Mouse (Mus musculus): ENCODE measurements around the gene Tent5a. TPM values are rescaled to one million over a fixed set of nuclear protein-coding genes. Genes with fewer than 3 reads are reported as not detected.

Gene Tent5a
- polyA plus RNA-seq, 1 experiment: 0.78 TPM

- Histone ChIP-seq H3K27me3 (ENCODE audit: control insufficient read depth, insufficient read depth, insufficient read length) (no peaks in the 10 kb centered on the region), H3K4me3 (peak overlapping the region; percentile 78)
- no peak for TF ChIP-seq CEBPB (IDR thresholded peaks at IDR 0.05; ENCODE audit: insufficient read depth, poor library complexity, severe bottlenecking)
- no peak for TF ChIP-seq E2F4 (IDR thresholded peaks at IDR 0.05; ENCODE audit: insufficient read depth)
- no peak for TF ChIP-seq MAX (IDR thresholded peaks at IDR 0.05; ENCODE audit: low read depth)
- no peak for TF ChIP-seq TCF3 (IDR thresholded peaks at IDR 0.05; ENCODE audit: insufficient read length, low read depth)
- no peak for TF ChIP-seq MYOD1 (IDR thresholded peaks at IDR 0.05; ENCODE audit: control insufficient read depth in 1 of 3, insufficient read length in 2 of 3, low read depth in 2 of 3)
- no peak for TF ChIP-seq USF1 (IDR thresholded peaks at IDR 0.05; ENCODE audit: low read depth)
- TF ChIP-seq TCF12 (IDR thresholded peaks at IDR 0.05; ENCODE audit: insufficient read depth, poor library complexity, severe bottlenecking): no peak
- TF ChIP-seq MYOG (IDR thresholded peaks at IDR 0.05; ENCODE audit: control insufficient read depth in 1 of 3, insufficient read depth in 1 of 3, insufficient read length in 2 of 3, low read depth in 2 of 3): no peak
- no peak for TF ChIP-seq POLR2AphosphoS2 (IDR thresholded peaks at IDR 0.05; ENCODE audit: insufficient read length, low read depth)
- no peak for TF ChIP-seq POLR2A (IDR thresholded peaks at IDR 0.05; ENCODE audit: insufficient read length, low read depth)
- TF ChIP-seq REST (IDR thresholded peaks at IDR 0.05; ENCODE audit: insufficient read depth, insufficient read length): no peak
- TF ChIP-seq SRF (IDR thresholded peaks at IDR 0.05; ENCODE audit: control insufficient read depth, insufficient read length, low read depth): no peak
Observed at GRCm38 (mm10) chr9:85328259-85328658, 1.1 kb upstream of the Tent5a start.

GRCm38 (mm10) chr9:85326292-85327241 lies 581 bp downstream of the Tent5a start:
- no peaks in the 10 kb centered on the region for H3K36me3 ChIP-seq (ENCODE audit: control insufficient read depth, insufficient read depth)
- peak overlapping the region; percentile 81 for H3K4me2 ChIP-seq (ENCODE audit: low read depth)
- H3K4me3 ChIP-seq: peak overlapping the region; percentile 78
- H3K79me2 ChIP-seq (ENCODE audit: control insufficient read depth, insufficient read depth): no peaks in the 10 kb centered on the region
- no peaks in the 10 kb centered on the region for H3K27me3 ChIP-seq (ENCODE audit: control insufficient read depth, insufficient read depth, insufficient read length)
- TF ChIP-seq REST (IDR thresholded peaks at IDR 0.05; ENCODE audit: insufficient read depth, insufficient read length): no peak
- 0 out of 2 replicates have a peak, but pooled peaks have one; percentile 52 for TF ChIP-seq CEBPB (IDR thresholded peaks at IDR 0.05; ENCODE audit: insufficient read depth, poor library complexity, severe bottlenecking)
- TF ChIP-seq E2F4 (IDR thresholded peaks at IDR 0.05; ENCODE audit: insufficient read depth): no peak
- TF ChIP-seq MYOD1 (IDR thresholded peaks at IDR 0.05; ENCODE audit: control insufficient read depth in 1 of 3, insufficient read length in 2 of 3, low read depth in 2 of 3): peak in 1 of 3 experiments; percentile 13
- peak overlapping the region; percentile 40 for H3ac ChIP-seq (ENCODE audit: control insufficient read depth, insufficient read length)

More at GRCm38 (mm10) chr9:85328259-85328658, 1.1 kb upstream of the Tent5a start:
- Histone ChIP-seq H3ac (ENCODE audit: control insufficient read depth, insufficient read length) (peak overlapping the region; percentile 40), H3K36me3 (ENCODE audit: control insufficient read depth, insufficient read depth) (no peaks in the 10 kb centered on the region), H3K79me2 (ENCODE audit: control insufficient read depth, insufficient read depth) (no peaks in the 10 kb centered on the region), H3K4me2 (ENCODE audit: low read depth) (peak overlapping the region; percentile 81)

- H3K27me3 ChIP-seq (ENCODE audit: control insufficient read depth, insufficient read depth, insufficient read length): no peaks in the 10 kb centered on the region
- H3K4me2 ChIP-seq (ENCODE audit: low read depth): peak overlapping the region; percentile 81
- no peaks in the 10 kb centered on the region for H3K36me3 ChIP-seq (ENCODE audit: control insufficient read depth, insufficient read depth)
- H3ac ChIP-seq (ENCODE audit: control insufficient read depth, insufficient read length): no peak overlapping the region
- H3K79me2 ChIP-seq (ENCODE audit: control insufficient read depth, insufficient read depth): no peaks in the 10 kb centered on the region
- TF ChIP-seq CEBPB (IDR thresholded peaks at IDR 0.05; ENCODE audit: insufficient read depth, poor library complexity, severe bottlenecking) (no peak), MYOD1 (IDR thresholded peaks at IDR 0.05; ENCODE audit: control insufficient read depth in 1 of 3, insufficient read length in 2 of 3, low read depth in 2 of 3) (no peak), SRF (IDR thresholded peaks at IDR 0.05; ENCODE audit: control insufficient read depth, insufficient read length, low read depth) (no peak), POLR2AphosphoS2 (IDR thresholded peaks at IDR 0.05; ENCODE audit: insufficient read length, low read depth) (no peak), USF1 (IDR thresholded peaks at IDR 0.05; ENCODE audit: low read depth) (no peak), TCF12 (IDR thresholded peaks at IDR 0.05; ENCODE audit: insufficient read depth, poor library complexity, severe bottlenecking) (no peak), MYOG (IDR thresholded peaks at IDR 0.05; ENCODE audit: control insufficient read depth in 1 of 3, insufficient read depth in 1 of 3, insufficient read length in 2 of 3, low read depth in 2 of 3) (no peak), REST (IDR thresholded peaks at IDR 0.05; ENCODE audit: insufficient read depth, insufficient read length) (no peak), TCF3 (IDR thresholded peaks at IDR 0.05; ENCODE audit: insufficient read length, low read depth) (no peak), POLR2A (IDR thresholded peaks at IDR 0.05; ENCODE audit: insufficient read length, low read depth) (no peak), E2F4 (IDR thresholded peaks at IDR 0.05; ENCODE audit: insufficient read depth) (no peak), MAX (IDR thresholded peaks at IDR 0.05; ENCODE audit: low read depth) (no peak)
- peak overlapping the region; percentile 78 for H3K4me3 ChIP-seq
Observed at GRCm38 (mm10) chr9:85325201-85325868, 1.8 kb downstream of the Tent5a start.

- H3ac ChIP-seq (ENCODE audit: control insufficient read depth, insufficient read length): no peak overlapping the region
- TF ChIP-seq E2F4 (IDR thresholded peaks at IDR 0.05; ENCODE audit: insufficient read depth) (no peak), POLR2AphosphoS2 (IDR thresholded peaks at IDR 0.05; ENCODE audit: insufficient read length, low read depth) (no peak), TCF3 (IDR thresholded peaks at IDR 0.05; ENCODE audit: insufficient read length, low read depth) (no peak), POLR2A (IDR thresholded peaks at IDR 0.05; ENCODE audit: insufficient read length, low read depth) (no peak), USF1 (IDR thresholded peaks at IDR 0.05; ENCODE audit: low read depth) (no peak), MAX (IDR thresholded peaks at IDR 0.05; ENCODE audit: low read depth) (no peak), MYOD1 (IDR thresholded peaks at IDR 0.05; ENCODE audit: control insufficient read depth in 1 of 3, insufficient read length in 2 of 3, low read depth in 2 of 3) (no peak), REST (IDR thresholded peaks at IDR 0.05; ENCODE audit: insufficient read depth, insufficient read length) (no peak), TCF12 (IDR thresholded peaks at IDR 0.05; ENCODE audit: insufficient read depth, poor library complexity, severe bottlenecking) (no peak), CEBPB (IDR thresholded peaks at IDR 0.05; ENCODE audit: insufficient read depth, poor library complexity, severe bottlenecking) (no peak), SRF (IDR thresholded peaks at IDR 0.05; ENCODE audit: control insufficient read depth, insufficient read length, low read depth) (no peak), MYOG (IDR thresholded peaks at IDR 0.05; ENCODE audit: control insufficient read depth in 1 of 3, insufficient read depth in 1 of 3, insufficient read length in 2 of 3, low read depth in 2 of 3) (no peak)
- no peaks in the 10 kb centered on the region for H3K79me2 ChIP-seq (ENCODE audit: control insufficient read depth, insufficient read depth)
- H3K27me3 ChIP-seq (ENCODE audit: control insufficient read depth, insufficient read depth, insufficient read length): no peaks in the 10 kb centered on the region
- no peak overlapping the region for H3K4me2 ChIP-seq (ENCODE audit: low read depth)
- H3K36me3 ChIP-seq (ENCODE audit: control insufficient read depth, insufficient read depth): no peaks in the 10 kb centered on the region
- no peak overlapping the region for H3K4me3 ChIP-seq
Observed at GRCm38 (mm10) chr9:85324158-85324875, 2.8 kb downstream of the Tent5a start.

All from myocyte (in vitro differentiated cells).